Mouse (Mus musculus) liver, embryonic 14.5 days (tissue): ENCODE results near the gene Tmem208.

Source experiments
- CTCF ChIP-seq: IDR thresholded peaks from 2 replicates; pipeline ENCODE4 v1.5.1; 2016; ENCODE audit warnings: antibody characterized with exemption, low read depth, control low read depth
- EP300 ChIP-seq: IDR thresholded peaks from 2 replicates; pipeline ENCODE4 v1.6.1; 2016; ENCODE audit warnings: antibody characterized with exemption, low read depth

GRCm38 (mm10) chr8:105295895-105296573 is 30.1 kb upstream of the Tmem208 start, which contains the start of gene Exoc3l:
- TF ChIP-seq EP300: no peak
- TF ChIP-seq CTCF: no peak
